Mouse (Mus musculus) intestine, embryonic 14.5 days (tissue): ENCODE measurements around the gene Mxd4. TPM values are rescaled to one million over a fixed set of nuclear protein-coding genes. Genes with fewer than 3 reads are reported as not detected.

Experiments used
- ATAC-seq: fragments of 200-750 bp; cut with Nextera tagmentation; replicated peaks from 2 replicates; pipeline ENCODE4 v1.8.0; 2017; ENCODE audit warnings: low read depth, moderate number of reproducible peaks, moderate TSS enrichment, moderate library complexity; ENCODE audit not compliant: low FRiP score, low TSS enrichment
- DNase-seq: peaks from one replicate; pipeline ENCODE4 v3.0.0-alpha.2; 2018; ENCODE audit warnings: low spot score
- H3K27ac ChIP-seq: fragments of 300-500 bp; sonication (generic); 2 replicates; pipeline ENCODE4 v1.5.1; 2014; ENCODE audit warnings: low read depth, mild to moderate bottlenecking, control low read depth
- H3K27me3 ChIP-seq: fragments of 300-500 bp; sonication (generic); replicated peaks from 2 replicates; pipeline ENCODE4 v1.6.1; 2014; ENCODE audit warnings: low read length, control low read depth; ENCODE audit not compliant: control insufficient read depth, insufficient read depth
- H3K36me3 ChIP-seq: fragments of 300-500 bp; sonication (generic); 2 replicates; pipeline ENCODE4 v1.6.1; 2014; ENCODE audit warnings: low read length, control low read depth; ENCODE audit not compliant: control insufficient read depth, insufficient read depth
- H3K4me1 ChIP-seq: fragments of 300-500 bp; sonication (generic); replicated peaks from 2 replicates; pipeline ENCODE4 v1.6.1; 2014; ENCODE audit warnings: low read length, control low read depth, mixed read lengths; ENCODE audit not compliant: control insufficient read depth, insufficient read depth
- H3K4me2 ChIP-seq: fragments of 300-500 bp; sonication (generic); 2 replicates; pipeline ENCODE4 v1.6.1; 2014; ENCODE audit warnings: low read length
- H3K4me3 ChIP-seq: fragments of 300-500 bp; sonication (generic); 2 replicates; pipeline ENCODE4 v1.5.1; 2014; ENCODE audit warnings: low read depth, low read length, control low read depth, mixed read lengths
- H3K9ac ChIP-seq: fragments of 300-500 bp; sonication (generic); 2 replicates; pipeline ENCODE4 v1.6.1; 2014; ENCODE audit warnings: mild to moderate bottlenecking, low read length
- H3K9me3 ChIP-seq: fragments of 300-500 bp; sonication (generic); 2 replicates; pipeline ENCODE4 v1.6.1; 2016; ENCODE audit warnings: low read length, control low read depth; ENCODE audit not compliant: control insufficient read depth
- WGBS: fragments of 180-500 bp; shearing (Covaris S2); extraction: QIAGEN DNeasy Blood & Tissue Kit; methylation state at CpG from one replicate; pipeline ENCODE4 v1.1.7; 2014; 5-methylcytosine and 5-hydroxymethylcytosine counted together
- polyA plus RNA-seq: library from polyadenylated mRNA; unstranded; fragments of >200 nt; fragmentation: Nextera tagmentation; extraction: Ambion mirVana; gene quantifications from 2 replicates; pipeline ENCODE4 v1.2.1, GENCODE M21; 2014

Gene Mxd4
- polyA plus RNA-seq, 1 experiment from 2014 or later: 26.2 TPM

DNA sequence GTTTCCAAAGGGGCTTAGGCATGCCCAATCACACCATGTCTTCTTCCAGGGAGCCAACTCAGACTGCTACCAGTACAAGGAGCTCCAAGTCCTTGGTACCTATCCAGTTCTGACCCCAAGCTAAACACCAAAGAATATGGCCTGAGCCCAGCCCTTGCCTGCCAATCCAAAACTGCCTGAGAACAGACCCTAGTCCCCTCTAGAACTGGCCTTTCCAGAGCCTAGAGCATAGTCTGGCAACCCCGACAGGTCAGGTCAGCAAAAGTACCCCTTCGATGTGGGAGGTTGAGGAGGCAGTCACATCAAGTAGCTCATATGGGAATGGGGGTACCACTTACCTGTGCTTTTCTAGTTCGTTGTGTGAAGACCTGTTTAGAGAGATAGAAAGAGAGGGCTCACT is 3.5 kb downstream of the Mxd4 start:
- no peak for DNase-seq
- H3K4me3 ChIP-seq: no peak overlapping the region
- 93% methylated on average over 3 of the region's 3 CpGs for WGBS
- H3K9ac ChIP-seq: no peak overlapping the region
- H3K9me3 ChIP-seq: no peaks in the 10 kb centered on the region
- ATAC-seq: no peak
- H3K27me3 ChIP-seq: no peaks in the 10 kb centered on the region
- no peak overlapping the region for H3K27ac ChIP-seq
- no peak overlapping the region for H3K4me2 ChIP-seq
- H3K4me1 ChIP-seq: peaks cover 10% of the 10 kb centered on the region
- H3K36me3 ChIP-seq: peaks cover 19% of the 10 kb centered on the region

DNA sequence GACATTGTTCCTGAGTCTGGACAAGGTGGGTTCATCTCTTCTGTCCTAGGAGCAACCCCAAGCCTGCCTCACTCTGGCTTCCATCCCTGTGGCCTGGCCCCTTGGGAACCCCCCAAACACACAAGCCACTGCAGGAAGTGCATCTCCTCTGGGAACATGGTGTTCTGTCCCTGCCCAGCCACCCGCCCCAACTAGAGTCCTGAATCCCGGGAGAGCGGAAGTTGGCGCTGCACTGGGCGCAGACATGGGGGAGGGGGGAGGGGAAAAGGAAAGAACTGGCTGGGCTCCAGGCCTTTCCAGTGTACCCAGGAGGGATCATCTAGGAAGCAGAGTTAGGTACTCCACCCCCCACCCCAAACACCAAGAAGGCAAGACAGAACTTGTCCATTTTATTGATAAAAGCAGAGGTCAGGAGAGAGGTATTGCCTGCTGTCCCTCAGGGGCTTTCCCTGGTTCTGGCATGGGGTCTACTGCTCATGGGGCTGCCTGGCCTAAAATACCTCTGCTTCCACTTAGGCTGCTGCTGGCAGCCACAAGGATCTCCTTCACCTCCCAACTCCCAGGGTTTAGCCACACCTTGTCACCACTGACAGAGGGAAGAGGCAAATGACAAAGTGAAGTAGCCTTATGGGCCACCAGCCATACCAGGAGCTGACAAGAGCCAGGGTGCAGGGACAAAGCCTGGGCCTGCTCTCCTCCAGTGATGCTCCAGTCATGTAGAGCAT is 4.2 kb downstream of the Mxd4 start:
- DNase-seq: no peak
- no peak overlapping the region for H3K9ac ChIP-seq
- H3K4me1 ChIP-seq: peaks cover 10% of the 10 kb centered on the region
- peaks cover 26% of the 10 kb centered on the region for H3K36me3 ChIP-seq
- no peak overlapping the region for H3K27ac ChIP-seq
- no peaks in the 10 kb centered on the region for H3K9me3 ChIP-seq
- no peaks in the 10 kb centered on the region for H3K27me3 ChIP-seq
- no peak overlapping the region for H3K4me2 ChIP-seq
- no peak for ATAC-seq
- no peak overlapping the region for H3K4me3 ChIP-seq
- WGBS: 72% methylated on average over 5 of the region's 5 CpGs

GRCm38 (mm10) chr5:34182486-34182885 is 5.0 kb downstream of the Mxd4 start:
- peaks cover 10% of the 10 kb centered on the region for H3K4me1 ChIP-seq
- 79% methylated on average over 3 of the region's 3 CpGs for WGBS
- H3K9ac ChIP-seq: no peak overlapping the region
- ATAC-seq (no peak), DNase-seq (no peak)
- H3K27ac ChIP-seq: no peak overlapping the region
- H3K9me3 ChIP-seq: no peaks in the 10 kb centered on the region
- no peaks in the 10 kb centered on the region for H3K27me3 ChIP-seq
- H3K4me2 ChIP-seq: no peak overlapping the region
- peaks cover 34% of the 10 kb centered on the region for H3K36me3 ChIP-seq
- H3K4me3 ChIP-seq: no peak overlapping the region

GRCm38 (mm10) chr5:34177821-34178220 is 9.7 kb downstream of the Mxd4 start:
- no peak overlapping the region for H3K4me3 ChIP-seq
- no peaks in the 10 kb centered on the region for H3K4me1 ChIP-seq
- H3K27ac ChIP-seq: no peak overlapping the region
- H3K36me3 ChIP-seq: peaks cover 61% of the 10 kb centered on the region
- H3K4me2 ChIP-seq: no peak overlapping the region
- DNase-seq (no peak), ATAC-seq (no peak)
- H3K9me3 ChIP-seq: no peaks in the 10 kb centered on the region
- no peak overlapping the region for H3K9ac ChIP-seq
- H3K27me3 ChIP-seq: no peaks in the 10 kb centered on the region
- 94% methylated on average over 4 of the region's 4 CpGs for WGBS

- DNase-seq (no peak), ATAC-seq (no peak; the same call in 1 of the 2 replicates)
- 100% methylated on average over 2 of the region's 2 CpGs for WGBS
- Histone ChIP-seq H3K4me3 (no peak overlapping the region), H3K27me3 (no peaks in the 10 kb centered on the region), H3K27ac (no peak overlapping the region), H3K9ac (no peak overlapping the region), H3K9me3 (no peaks in the 10 kb centered on the region), H3K4me1 (no peaks in the 10 kb centered on the region), H3K36me3 (peaks cover 61% of the 10 kb centered on the region), H3K4me2 (no peak overlapping the region)
Measured at GRCm38 (mm10) chr5:34177091-34177490, 10.4 kb downstream of the Mxd4 start.

- H3K27me3 ChIP-seq: no peaks in the 10 kb centered on the region
- 88% methylated on average over 10 of the region's 10 CpGs for WGBS
- H3K36me3 ChIP-seq: peaks cover 61% of the 10 kb centered on the region
- H3K9ac ChIP-seq: no peak overlapping the region
- DNase-seq (no peak), ATAC-seq (no peak)
- no peak overlapping the region for H3K27ac ChIP-seq
- no peak overlapping the region for H3K4me2 ChIP-seq
- H3K4me1 ChIP-seq: no peaks in the 10 kb centered on the region
- no peaks in the 10 kb centered on the region for H3K9me3 ChIP-seq
- H3K4me3 ChIP-seq: no peak overlapping the region
Measured at GRCm38 (mm10) chr5:34176691-34177090, 10.8 kb downstream of the Mxd4 start.

DNA sequence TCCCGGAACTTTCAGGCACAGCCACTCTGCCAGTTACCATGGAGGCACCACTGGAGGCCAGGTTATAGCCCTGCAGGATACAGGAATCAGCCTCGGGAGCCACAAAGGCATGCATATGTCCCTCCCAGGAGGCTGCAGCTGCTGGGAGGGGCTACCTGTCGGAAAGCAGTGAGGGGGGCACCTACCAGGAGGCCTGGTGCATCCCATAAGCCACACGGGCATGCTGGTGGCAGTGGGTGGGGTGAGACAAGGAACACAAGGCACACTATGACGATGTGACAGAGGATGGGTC is 12.2 kb downstream of the Mxd4 start:
- no peak overlapping the region for H3K4me2 ChIP-seq
- WGBS: 38% methylated on average over 5 of the region's 5 CpGs
- no peak overlapping the region for H3K4me3 ChIP-seq
- H3K36me3 ChIP-seq: peaks cover 60% of the 10 kb centered on the region
- no peak overlapping the region for H3K27ac ChIP-seq
- no peaks in the 10 kb centered on the region for H3K4me1 ChIP-seq
- no peaks in the 10 kb centered on the region for H3K9me3 ChIP-seq
- ATAC-seq (no peak), DNase-seq (no peak)
- H3K27me3 ChIP-seq: no peaks in the 10 kb centered on the region
- H3K9ac ChIP-seq: no peak overlapping the region

DNA sequence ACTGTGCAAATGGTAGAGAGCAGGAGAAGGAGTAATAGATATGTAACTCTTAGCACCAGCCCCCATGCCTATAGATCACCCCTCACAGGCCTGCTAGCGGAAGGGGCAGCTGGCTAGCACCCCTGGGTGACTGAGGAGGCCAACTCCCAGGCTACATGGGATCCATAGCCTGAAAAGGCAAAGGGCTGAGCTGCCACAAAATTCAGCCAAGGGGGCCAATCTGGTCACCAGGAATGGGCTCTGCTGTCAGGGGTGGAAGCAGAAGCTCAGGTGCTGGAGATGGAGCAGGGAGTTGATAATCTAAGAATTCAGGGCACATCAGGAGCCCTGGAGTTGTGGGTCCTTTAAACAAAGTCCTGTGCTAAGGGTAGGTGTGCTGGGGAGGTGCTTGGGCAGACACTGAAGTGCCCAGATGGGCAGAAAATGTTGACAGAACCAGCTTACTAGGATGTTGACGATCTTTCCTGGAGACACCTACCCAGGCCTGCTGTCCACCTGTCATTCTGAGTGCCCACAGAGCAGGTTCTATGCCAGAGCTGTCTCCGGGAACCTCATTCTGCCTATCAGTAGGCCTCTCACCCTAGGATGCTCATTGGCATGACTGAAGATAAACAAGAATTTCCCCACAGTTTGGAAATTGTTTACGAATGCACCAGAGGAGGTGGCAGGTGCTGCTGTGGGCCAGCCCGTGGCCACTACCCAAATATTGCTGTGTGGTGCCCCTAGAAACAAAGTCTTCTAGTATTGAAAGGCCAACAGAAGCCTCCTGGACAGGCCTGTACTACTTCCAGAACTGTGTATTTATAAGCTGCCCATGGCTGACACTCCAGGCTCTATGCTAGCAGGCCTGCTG is 12.7 kb downstream of the Mxd4 start:
- no peak for DNase-seq
- 74% methylated on average over 5 of the region's 5 CpGs for WGBS

More for the DNA sequence above, 12.7 kb downstream of the Mxd4 start:
- Histone ChIP-seq H3K9ac (no peak overlapping the region), H3K27ac (no peak overlapping the region), H3K4me1 (0 out of 2 replicates have a peak, but pooled peaks cover 3% of the 10 kb centered on the region), H3K4me2 (no peak overlapping the region), H3K9me3 (no peaks in the 10 kb centered on the region), H3K27me3 (no peaks in the 10 kb centered on the region), H3K4me3 (no peak overlapping the region), H3K36me3 (peaks cover 54% of the 10 kb centered on the region)
- no peak for ATAC-seq
